Mouse (Mus musculus): ENCODE results near the gene Sh3pxd2a. TPM values are rescaled to one million over a fixed set of nuclear protein-coding genes. Genes with fewer than 3 reads are reported as not detected.

Gene Sh3pxd2a
- polyA plus RNA-seq, 1 experiment from 2014 or later, result 4.1 TPM

GRCm38 (mm10) chr19:47316288-47317062 lies 147.7 kb downstream of the Sh3pxd2a start:
- no peaks in the 10 kb centered on the region for H3K9me3 ChIP-seq (ENCODE audit: control insufficient read depth, low read length)
- ATAC-seq (ENCODE audit: low FRiP score) (no peak), DNase-seq (ENCODE audit: low spot score, missing footprints) (no peak)
- no peak overlapping the region for H3K4me3 ChIP-seq (ENCODE audit: low read depth, low read length)
- WGBS, result 69% methylated on average over 19 of the region's 19 CpGs
- no peak overlapping the region for H3K4me2 ChIP-seq
- H3K27me3 ChIP-seq (ENCODE audit: control insufficient read depth, insufficient read depth, low read length), result no peaks in the 10 kb centered on the region
- H3K36me3 ChIP-seq (ENCODE audit: control insufficient read depth, insufficient read depth, low read length), result no peaks in the 10 kb centered on the region; the same call in 1 of the 2 replicates
- H3K4me1 ChIP-seq (ENCODE audit: control insufficient read depth, insufficient read depth, low read length), result peaks cover 40% of the 10 kb centered on the region
- H3K27ac ChIP-seq (ENCODE audit: low read depth, low read length), result no peak overlapping the region
- no peak overlapping the region for H3K9ac ChIP-seq (ENCODE audit: low read length)

- no peak overlapping the region for H3K4me3 ChIP-seq (ENCODE audit: low read depth, low read length)
- H3K9ac ChIP-seq (ENCODE audit: low read length), result no peak overlapping the region
- H3K27me3 ChIP-seq (ENCODE audit: control insufficient read depth, insufficient read depth, low read length), result no peaks in the 10 kb centered on the region
- H3K4me2 ChIP-seq, result no peak overlapping the region
- no peaks in the 10 kb centered on the region for H3K9me3 ChIP-seq (ENCODE audit: control insufficient read depth, low read length)
- ATAC-seq (ENCODE audit: low FRiP score), result no peak
- no peaks in the 10 kb centered on the region; the same call in 1 of the 2 replicates for H3K36me3 ChIP-seq (ENCODE audit: control insufficient read depth, insufficient read depth, low read length)
- no peak overlapping the region for H3K27ac ChIP-seq (ENCODE audit: low read depth, low read length)
- H3K4me1 ChIP-seq (ENCODE audit: control insufficient read depth, insufficient read depth, low read length), result peaks cover 40% of the 10 kb centered on the region
- no peak for DNase-seq (ENCODE audit: low spot score, missing footprints)
- 7% methylated on average over 1 of the region's 1 CpGs for WGBS
Measured at GRCm38 (mm10) chr19:47315917-47316265, 148.3 kb downstream of the Sh3pxd2a start.

DNA sequence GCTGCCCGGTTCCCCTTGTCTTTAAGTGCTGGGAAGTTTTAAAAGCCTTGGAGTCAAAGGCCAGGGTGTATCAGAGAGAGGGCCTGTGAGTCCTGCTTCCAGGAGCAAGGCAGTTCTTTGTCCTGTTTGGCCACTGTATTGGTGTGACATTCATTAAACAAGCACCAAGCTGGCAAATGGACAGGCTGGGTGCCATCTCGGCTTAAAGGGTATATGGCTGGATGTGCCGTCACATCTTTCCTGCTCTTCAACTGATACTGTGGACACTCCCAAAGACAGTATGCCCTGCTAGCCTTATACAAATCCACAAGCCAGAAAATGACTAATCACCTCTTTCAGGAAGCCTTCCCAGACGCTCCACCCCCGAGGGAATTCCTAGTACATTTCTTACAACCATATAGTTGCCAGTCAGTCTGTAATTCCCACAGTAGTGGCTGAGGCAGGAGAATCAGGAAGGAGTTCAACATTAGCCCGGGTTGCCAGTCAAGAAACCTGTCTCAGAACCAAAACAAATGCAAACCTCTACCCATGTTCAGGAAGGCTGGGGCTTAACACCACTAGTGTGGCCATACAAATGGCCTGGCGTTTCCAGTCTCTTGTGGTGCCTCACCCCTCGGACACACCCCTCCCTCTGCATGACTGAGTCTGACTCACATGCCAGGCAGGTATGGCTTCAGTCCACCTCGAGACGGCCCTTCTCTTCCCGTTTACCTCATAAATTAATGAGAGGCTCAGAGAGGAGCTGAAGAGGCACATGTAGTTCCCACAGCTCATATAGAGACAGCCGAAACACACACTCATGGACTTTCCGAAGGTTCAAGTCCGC lies 148.9 kb downstream of the Sh3pxd2a start:
- Histone ChIP-seq H3K9me3 (ENCODE audit: control insufficient read depth, low read length) (no peaks in the 10 kb centered on the region), H3K4me2 (peak overlapping the region; percentile 67), H3K4me3 (ENCODE audit: low read depth, low read length) (no peak overlapping the region), H3K9ac (ENCODE audit: low read length) (peak overlapping the region; percentile 80), H3K36me3 (ENCODE audit: control insufficient read depth, insufficient read depth, low read length) (no peaks in the 10 kb centered on the region; the same call in 1 of the 2 replicates), H3K27ac (ENCODE audit: low read depth, low read length) (peak overlapping the region; percentile 54; the same call in 1 of the 2 replicates), H3K27me3 (ENCODE audit: control insufficient read depth, insufficient read depth, low read length) (no peaks in the 10 kb centered on the region), H3K4me1 (ENCODE audit: control insufficient read depth, insufficient read depth, low read length) (peaks cover 36% of the 10 kb centered on the region)
- no peak for DNase-seq (ENCODE audit: low spot score, missing footprints)
- 0 out of 2 replicates have a peak, but pooled peaks have one; percentile 6 for ATAC-seq (ENCODE audit: low FRiP score)
- WGBS, result 55% methylated on average over 14 of the region's 14 CpGs

DNA sequence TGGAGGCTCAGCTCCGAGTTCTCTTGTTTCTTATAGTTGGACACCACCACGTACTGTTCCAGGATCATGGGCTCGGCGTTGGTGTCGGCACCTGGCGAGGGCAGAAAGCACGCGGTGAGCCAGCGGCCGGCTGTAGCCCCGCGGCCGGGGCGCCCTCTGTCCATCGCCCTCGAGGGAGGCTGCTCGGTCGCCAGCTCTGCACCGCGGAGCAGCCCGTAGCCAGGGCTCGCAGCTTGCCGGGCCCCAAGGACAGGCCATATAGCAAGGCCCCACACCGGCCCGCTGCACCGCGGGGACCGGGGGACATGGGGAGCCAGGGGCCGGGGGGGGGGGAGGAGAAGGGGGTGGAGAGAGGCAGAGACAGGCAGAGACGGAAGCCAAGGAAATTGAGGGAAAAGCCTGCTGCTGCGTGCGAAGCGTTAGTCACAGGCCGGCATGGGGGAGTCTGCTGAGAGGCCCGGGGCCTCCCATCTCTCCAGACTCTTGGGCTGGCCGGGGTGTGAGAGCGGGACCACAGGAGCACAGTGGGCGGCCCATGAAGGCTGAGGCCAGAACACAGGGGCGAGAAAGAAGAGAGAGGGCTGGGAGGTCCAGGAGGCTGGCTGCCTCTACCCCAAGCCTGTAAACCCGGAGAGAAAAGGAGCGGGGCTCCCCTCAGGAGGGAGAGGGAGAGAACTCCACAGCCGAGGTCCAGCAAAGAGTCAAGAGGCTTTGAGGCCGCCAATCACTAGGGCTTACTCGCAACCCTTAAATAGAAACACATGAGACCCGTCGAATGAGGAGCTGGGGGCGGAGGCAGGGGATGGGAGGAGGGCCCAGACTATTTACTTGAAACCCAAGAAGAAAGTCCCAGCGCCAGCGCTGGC lies 149.9 kb downstream of the Sh3pxd2a start:
- DNase-seq (ENCODE audit: low spot score, missing footprints), result peak; percentile 94
- Histone ChIP-seq H3K9ac (ENCODE audit: low read length) (peak overlapping the region; percentile 80), H3K4me1 (ENCODE audit: control insufficient read depth, insufficient read depth, low read length) (peaks cover 32% of the 10 kb centered on the region), H3K27me3 (ENCODE audit: control insufficient read depth, insufficient read depth, low read length) (no peaks in the 10 kb centered on the region), H3K4me2 (peak overlapping the region; percentile 67), H3K36me3 (ENCODE audit: control insufficient read depth, insufficient read depth, low read length) (no peaks in the 10 kb centered on the region), H3K27ac (ENCODE audit: low read depth, low read length) (peak overlapping the region; percentile 54), H3K4me3 (ENCODE audit: low read depth, low read length) (peak overlapping the region; percentile 35), H3K9me3 (ENCODE audit: control insufficient read depth, low read length) (no peaks in the 10 kb centered on the region)
- ATAC-seq (ENCODE audit: low FRiP score), result peak; percentile 71
- WGBS, result under 1% methylated on average over 49 of the region's 49 CpGs

- Histone ChIP-seq H3K4me2 (peak overlapping the region; percentile 67), H3K9ac (ENCODE audit: low read length) (peak overlapping the region; percentile 80), H3K4me3 (ENCODE audit: low read depth, low read length) (peak overlapping the region; percentile 35), H3K27me3 (ENCODE audit: control insufficient read depth, insufficient read depth, low read length) (no peaks in the 10 kb centered on the region), H3K4me1 (ENCODE audit: control insufficient read depth, insufficient read depth, low read length) (peaks cover 32% of the 10 kb centered on the region), H3K27ac (ENCODE audit: low read depth, low read length) (no peak overlapping the region), H3K9me3 (ENCODE audit: control insufficient read depth, low read length) (no peaks in the 10 kb centered on the region), H3K36me3 (ENCODE audit: control insufficient read depth, insufficient read depth, low read length) (no peaks in the 10 kb centered on the region)
- ATAC-seq (ENCODE audit: low FRiP score) (no peak), DNase-seq (ENCODE audit: low spot score, missing footprints) (no peak)
- WGBS, result 13% methylated on average over 11 of the region's 11 CpGs
Measured at GRCm38 (mm10) chr19:47313387-47314075, 150.7 kb downstream of the Sh3pxd2a start.

- Histone ChIP-seq H3K36me3 (ENCODE audit: control insufficient read depth, insufficient read depth, low read length) (no peaks in the 10 kb centered on the region), H3K4me1 (ENCODE audit: control insufficient read depth, insufficient read depth, low read length) (peaks cover 25% of the 10 kb centered on the region), H3K4me3 (ENCODE audit: low read depth, low read length) (no peak overlapping the region), H3K9ac (ENCODE audit: low read length) (no peak overlapping the region), H3K9me3 (ENCODE audit: control insufficient read depth, low read length) (no peaks in the 10 kb centered on the region), H3K4me2 (no peak overlapping the region), H3K27ac (ENCODE audit: low read depth, low read length) (no peak overlapping the region), H3K27me3 (ENCODE audit: control insufficient read depth, insufficient read depth, low read length) (no peaks in the 10 kb centered on the region)
- 83% methylated on average over 4 of the region's 4 CpGs for WGBS
- DNase-seq (ENCODE audit: low spot score, missing footprints), result no peak
- ATAC-seq (ENCODE audit: low FRiP score), result no peak
Measured at GRCm38 (mm10) chr19:47311162-47311561, 153.0 kb downstream of the Sh3pxd2a start.

- no peak for ATAC-seq (ENCODE audit: low FRiP score)
- Histone ChIP-seq H3K4me1 (ENCODE audit: control insufficient read depth, insufficient read depth, low read length) (peaks cover 16% of the 10 kb centered on the region), H3K36me3 (ENCODE audit: control insufficient read depth, insufficient read depth, low read length) (no peaks in the 10 kb centered on the region), H3K27ac (ENCODE audit: low read depth, low read length) (no peak overlapping the region), H3K9me3 (ENCODE audit: control insufficient read depth, low read length) (no peaks in the 10 kb centered on the region), H3K9ac (ENCODE audit: low read length) (no peak overlapping the region), H3K27me3 (ENCODE audit: control insufficient read depth, insufficient read depth, low read length) (no peaks in the 10 kb centered on the region), H3K4me2 (no peak overlapping the region), H3K4me3 (ENCODE audit: low read depth, low read length) (no peak overlapping the region)
- no peak for DNase-seq (ENCODE audit: low spot score, missing footprints)
- WGBS, result 94% methylated on average over 12 of the region's 12 CpGs
Measured at GRCm38 (mm10) chr19:47309824-47310223, 154.4 kb downstream of the Sh3pxd2a start.

DNA sequence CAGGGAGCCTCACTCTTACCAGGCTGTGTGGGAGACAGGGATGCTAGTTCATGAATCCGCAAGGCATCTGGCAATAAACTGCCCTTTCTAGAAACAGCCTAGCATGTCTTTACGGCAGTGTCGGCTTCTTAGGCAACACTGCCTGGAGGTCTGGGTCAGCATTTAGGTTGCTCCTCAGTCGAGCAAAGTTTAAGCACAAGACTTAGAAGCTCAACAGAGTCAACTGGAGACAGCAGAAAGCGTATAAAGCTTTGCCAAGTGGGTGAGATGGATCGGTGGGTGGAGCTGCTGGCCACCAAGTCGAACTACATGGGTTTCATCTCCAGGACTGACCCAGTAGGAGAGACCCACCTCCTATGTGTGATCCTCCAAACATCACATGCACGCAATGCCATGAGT lies 157.3 kb downstream of the Sh3pxd2a start:
- no peak for ATAC-seq (ENCODE audit: low FRiP score)
- H3K27me3 ChIP-seq (ENCODE audit: control insufficient read depth, insufficient read depth, low read length), result no peaks in the 10 kb centered on the region
- H3K4me3 ChIP-seq (ENCODE audit: low read depth, low read length), result no peak overlapping the region
- H3K27ac ChIP-seq (ENCODE audit: low read depth, low read length), result no peak overlapping the region
- H3K9me3 ChIP-seq (ENCODE audit: control insufficient read depth, low read length), result no peaks in the 10 kb centered on the region
- H3K36me3 ChIP-seq (ENCODE audit: control insufficient read depth, insufficient read depth, low read length), result no peaks in the 10 kb centered on the region
- 93% methylated on average over 8 of the region's 8 CpGs for WGBS
- DNase-seq (ENCODE audit: low spot score, missing footprints), result no peak
- no peak overlapping the region for H3K4me2 ChIP-seq
- H3K4me1 ChIP-seq (ENCODE audit: control insufficient read depth, insufficient read depth, low read length), result peaks cover 7% of the 10 kb centered on the region
- no peak overlapping the region for H3K9ac ChIP-seq (ENCODE audit: low read length)
